Mouse (Mus musculus): ENCODE results near the gene Prl8a1. TPM values are rescaled to one million over a fixed set of nuclear protein-coding genes. Genes with fewer than 3 reads are reported as not detected.

Gene Prl8a1
- not detected in 2 replicates for polyA plus RNA-seq (2021; fragmentation: Nextera tagmentation)
- long read RNA-seq, experiment 1 = 0 reads
- long read RNA-seq, experiment 2 = 0 reads

DNA sequence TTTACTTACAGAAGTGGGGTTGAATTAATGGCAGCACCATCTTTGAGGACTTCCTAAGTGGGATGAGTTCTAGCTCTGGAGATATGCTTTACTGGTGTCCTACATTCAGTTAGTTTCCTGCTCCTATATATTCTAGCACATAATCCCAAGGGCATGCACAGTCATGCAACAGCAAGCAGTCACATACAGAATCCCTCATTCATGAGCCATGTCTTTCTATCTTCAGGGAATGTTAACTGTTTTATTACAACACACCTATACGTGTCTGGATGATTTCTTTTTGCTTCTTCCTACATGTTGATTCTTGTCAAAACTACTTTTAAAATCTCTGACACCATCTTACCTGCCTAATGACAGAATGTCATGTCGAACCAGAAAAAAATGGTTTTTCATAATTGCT is at the start of gene Prl8a1:
Prl8a1 (minus strand) TSS at position 101 of the 400 bp plus-strand sequence.

DNA sequence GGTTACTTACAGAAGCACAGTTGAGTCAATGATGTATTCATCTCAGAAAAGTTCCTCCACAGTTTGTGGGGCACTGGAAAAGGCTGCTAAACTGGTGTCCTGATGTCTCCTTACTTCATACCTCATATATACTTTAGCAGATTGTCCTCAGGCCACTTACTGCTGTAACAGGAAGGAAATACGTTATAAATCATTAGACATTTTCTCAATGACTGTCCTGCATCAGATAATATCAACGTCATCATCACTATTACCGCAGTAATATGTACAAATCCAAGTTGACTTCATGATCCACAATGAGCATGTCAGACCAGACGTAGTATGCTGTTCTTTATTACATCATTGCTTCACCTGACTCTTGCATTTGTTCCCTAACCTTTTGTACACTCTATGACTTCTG is 28.5 kb upstream of the Prl8a1 start, which contains the start of gene Prl7b1:
Prl7b1 (minus strand) TSS at position 101 of the 400 bp plus-strand sequence.

DNA sequence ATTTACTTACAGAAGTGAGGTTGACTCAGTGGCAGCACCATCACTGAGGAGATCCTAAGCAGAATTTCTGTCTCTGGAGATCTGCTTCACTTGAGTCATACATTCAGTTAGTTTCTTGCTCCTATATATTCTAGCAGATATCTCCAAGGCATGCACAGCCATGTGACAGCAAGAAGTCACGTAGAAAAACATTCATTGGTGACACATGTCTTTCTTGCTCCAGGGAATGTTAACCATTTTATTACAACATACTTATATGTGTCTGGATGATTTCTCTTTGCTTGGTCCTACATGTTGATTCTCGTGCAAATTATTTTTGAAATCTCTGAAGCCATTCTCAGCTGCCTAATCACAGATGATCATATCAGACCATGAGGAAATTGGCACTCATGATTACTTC is 17.5 kb downstream of the Prl8a1 start, which contains the start of gene Prl8a9:
Prl8a9 (minus strand) TSS at position 101 of the 400 bp plus-strand sequence.

Other genes starting within 250 kb of the Prl8a1 start
- not detected in 2 replicates for gene Prl8a2, start 236.5 kb downstream of the Prl8a1 start, polyA plus RNA-seq (2021; fragmentation: Nextera tagmentation)
- not detected in 2 replicates for gene Prl2b1, start 191.3 kb downstream of the Prl8a1 start, polyA plus RNA-seq (2021; fragmentation: Nextera tagmentation)
- not detected in 2 replicates for gene Prl8a6, start 143.5 kb downstream of the Prl8a1 start, polyA plus RNA-seq (2021; fragmentation: Nextera tagmentation)
- not detected in 2 replicates for gene Prl8a8, start 69.0 kb downstream of the Prl8a1 start, polyA plus RNA-seq (2021; fragmentation: Nextera tagmentation)
- gene Prl8a9, start 17.6 kb downstream of the Prl8a1 start, polyA plus RNA-seq (2021; fragmentation: Nextera tagmentation) = not detected in 2 replicates
- not detected in 2 replicates for gene Prl7b1, start 28.4 kb upstream of the Prl8a1 start, polyA plus RNA-seq (2021; fragmentation: Nextera tagmentation)
- not detected in 2 replicates for gene Prl7a1, start 60.3 kb upstream of the Prl8a1 start, polyA plus RNA-seq (2021; fragmentation: Nextera tagmentation)
- gene Prl7a2, start 85.9 kb upstream of the Prl8a1 start, polyA plus RNA-seq (2021; fragmentation: Nextera tagmentation) = not detected in 2 replicates
- gene Prl7d1, start 134.6 kb upstream of the Prl8a1 start, polyA plus RNA-seq (2021; fragmentation: Nextera tagmentation) = not detected in 2 replicates
- not detected in 2 replicates for gene Prl7c1, start 198.6 kb upstream of the Prl8a1 start, polyA plus RNA-seq (2021; fragmentation: Nextera tagmentation)
- gene Prl2a1, start 219.5 kb upstream of the Prl8a1 start, polyA plus RNA-seq (2021; fragmentation: Nextera tagmentation) = not detected in 2 replicates

Data from left cerebral cortex, adult 6 months (tissue).